Mouse (Mus musculus) stomach, postnatal 0 days (tissue): ENCODE measurements around the gene Itfg1. TPM values are rescaled to one million over a fixed set of nuclear protein-coding genes. Genes with fewer than 3 reads are reported as not detected.

Experiments used
- ATAC-seq: fragments of 200-750 bp; cut with Nextera tagmentation; 2 replicates; pipeline ENCODE4 v1.8.0; 2017; ENCODE audit not compliant: low FRiP score, low TSS enrichment
- DNase-seq: peaks from one replicate; pipeline ENCODE4 v3.0.0-alpha.2; 2016; ENCODE audit warnings: low spot score
- H3K27ac ChIP-seq: fragments of 300-500 bp; sonication (generic); replicated peaks from 2 replicates; pipeline ENCODE4 v1.5.1; 2014; ENCODE audit warnings: mild to moderate bottlenecking, control low read depth
- H3K27me3 ChIP-seq: fragments of 300-500 bp; sonication (generic); 2 replicates; pipeline ENCODE4 v1.6.1; 2014; ENCODE audit warnings: low read length; ENCODE audit not compliant: control insufficient read depth, insufficient read depth
- H3K36me3 ChIP-seq: fragments of 300-500 bp; sonication (generic); 2 replicates; pipeline ENCODE4 v1.6.1; 2014; ENCODE audit warnings: low read length, mixed read lengths; ENCODE audit not compliant: control insufficient read depth, insufficient read depth
- H3K4me1 ChIP-seq: fragments of 300-500 bp; sonication (generic); replicated peaks from 2 replicates; pipeline ENCODE4 v1.6.1; 2014; ENCODE audit warnings: antibody characterized with exemption; ENCODE audit not compliant: control insufficient read depth, insufficient read depth
- H3K4me2 ChIP-seq: fragments of 300-500 bp; sonication (generic); replicated peaks from 2 replicates; pipeline ENCODE4 v1.6.1; 2014; ENCODE audit warnings: low read depth, mild to moderate bottlenecking, control low read depth, moderate library complexity
- H3K4me3 ChIP-seq: fragments of 300-500 bp; sonication (generic); 2 replicates; pipeline ENCODE4 v1.5.1; 2014; ENCODE audit warnings: low read depth, low read length, control low read depth
- H3K9ac ChIP-seq: fragments of 300-500 bp; sonication (generic); 2 replicates; pipeline ENCODE4 v1.6.1; 2014; ENCODE audit warnings: mild to moderate bottlenecking, low read length, control low read depth, mixed read lengths
- H3K9me3 ChIP-seq: fragments of 300-500 bp; sonication (generic); 2 replicates; pipeline ENCODE4 v1.6.1; 2016; ENCODE audit warnings: low read length; ENCODE audit not compliant: control insufficient read depth
- CTCF ChIP-seq: IDR thresholded peaks from 2 replicates; pipeline ENCODE4 v1.5.1; 2016; ENCODE audit warnings: antibody characterized with exemption, low read depth, mild to moderate bottlenecking, moderate library complexity
- EP300 ChIP-seq: optimal IDR thresholded peaks from 2 replicates; pipeline ENCODE3; 2016; ENCODE audit warnings: antibody characterized with exemption
- WGBS: fragments of 180-500 bp; shearing (Covaris S2); extraction: QIAGEN DNeasy Blood & Tissue Kit; methylation state at CpG from one replicate; pipeline ENCODE4 v1.1.7; 2014; 5-methylcytosine and 5-hydroxymethylcytosine counted together
- polyA plus RNA-seq: library from polyadenylated mRNA; unstranded; fragments of >200 nt; fragmentation: Nextera tagmentation; extraction: Ambion mirVana; gene quantifications from 2 replicates; pipeline ENCODE4 v1.2.1, GENCODE M21; 2015

Gene Itfg1
- 53.2 and 55.8 TPM in 2 replicates for polyA plus RNA-seq

GRCm38 (mm10) chr8:85840657-85841488 lies at the start of gene Itfg1, which contains the start of gene Phkb:
Itfg1 (minus strand) TSS chr8:85840921.
Phkb (plus strand) TSS chr8:85840959.
- TF ChIP-seq EP300: no peak
- TF ChIP-seq CTCF: 0 out of 2 replicates have a peak, but pooled peaks have one; percentile 21
- H3K27ac ChIP-seq: peak within 1 kb of the TSS; percentile 99

GRCm38 (mm10) chr8:85884811-85885210 lies 44.1 kb upstream of the Itfg1 start:
- no peak for TF ChIP-seq EP300
- TF ChIP-seq CTCF: no peak
- H3K27ac ChIP-seq: no peak overlapping the region
- H3K36me3 ChIP-seq: peaks cover 2% of the 10 kb centered on the region; the same call in 1 of the 2 replicates
- WGBS: 91% methylated on average over 3 of the region's 3 CpGs
- no peaks in the 10 kb centered on the region for H3K4me1 ChIP-seq
- no peak overlapping the region for H3K9ac ChIP-seq
- no peaks in the 10 kb centered on the region for H3K27me3 ChIP-seq
- no peak overlapping the region for H3K4me2 ChIP-seq
- no peak overlapping the region for H3K4me3 ChIP-seq
- H3K9me3 ChIP-seq: no peaks in the 10 kb centered on the region
- ATAC-seq: no peak
- no peak for DNase-seq

More at GRCm38 (mm10) chr8:85840657-85841488, at the start of gene Itfg1, which contains the start of gene Phkb:
- Histone ChIP-seq H3K4me2 (peak within 1 kb of the TSS; percentile 75), H3K4me3 (peak within 1 kb of the TSS; percentile 88), H3K36me3 (no peaks in the 10 kb centered on the region; the same call in 1 of the 2 replicates), H3K9me3 (no peaks in the 10 kb centered on the region), H3K4me1 (no peaks in the 10 kb centered on the region; the same call in 1 of the 2 replicates), H3K9ac (peak within 1 kb of the TSS; percentile 89), H3K27me3 (no peaks in the 10 kb centered on the region)
- peak; percentile 92 for DNase-seq
- 0% methylated on average over 53 of the region's 54 CpGs for WGBS
- peak; percentile 95 for ATAC-seq

GRCm38 (mm10) chr8:85879624-85880023 lies 38.9 kb upstream of the Itfg1 start:
- Histone ChIP-seq H3K9me3 (no peaks in the 10 kb centered on the region), H3K4me2 (no peak overlapping the region), H3K9ac (no peak overlapping the region), H3K4me3 (no peak overlapping the region), H3K36me3 (peaks cover 2% of the 10 kb centered on the region; the same call in 1 of the 2 replicates), H3K27ac (no peak overlapping the region), H3K27me3 (no peaks in the 10 kb centered on the region), H3K4me1 (no peaks in the 10 kb centered on the region)
- DNase-seq (no peak), ATAC-seq (no peak)
- TF ChIP-seq CTCF (no peak), EP300 (no peak)
- WGBS: 86% methylated on average over 7 of the region's 7 CpGs

- TF ChIP-seq EP300 (no peak), CTCF (no peak)
- Histone ChIP-seq H3K4me2 (no peak overlapping the region), H3K4me3 (no peak overlapping the region), H3K36me3 (peaks cover 2% of the 10 kb centered on the region; the same call in 1 of the 2 replicates), H3K27me3 (no peaks in the 10 kb centered on the region), H3K27ac (no peak overlapping the region), H3K9me3 (no peaks in the 10 kb centered on the region), H3K4me1 (no peaks in the 10 kb centered on the region), H3K9ac (no peak overlapping the region)
- no peak for ATAC-seq
- WGBS: 92% methylated on average over 8 of the region's 8 CpGs
- DNase-seq: no peak
Measured at GRCm38 (mm10) chr8:85877976-85878375, 37.3 kb upstream of the Itfg1 start.

GRCm38 (mm10) chr8:85871660-85872059 lies 30.9 kb upstream of the Itfg1 start:
- H3K27ac ChIP-seq: peak overlapping the region; percentile 56
- peak; percentile 25 for DNase-seq

GRCm38 (mm10) chr8:85862381-85862780 lies 21.7 kb upstream of the Itfg1 start:
- Histone ChIP-seq H3K9me3 (no peaks in the 10 kb centered on the region), H3K4me1 (no peaks in the 10 kb centered on the region), H3K9ac (no peak overlapping the region), H3K27ac (no peak overlapping the region), H3K36me3 (no peaks in the 10 kb centered on the region), H3K4me2 (no peak overlapping the region), H3K27me3 (no peaks in the 10 kb centered on the region), H3K4me3 (no peak overlapping the region)
- DNase-seq: no peak
- ATAC-seq: no peak
- WGBS: 11% methylated on average over 1 of the region's 1 CpGs
- TF ChIP-seq EP300 (no peak), CTCF (no peak)

More at GRCm38 (mm10) chr8:85871660-85872059, 30.9 kb upstream of the Itfg1 start:
- Histone ChIP-seq H3K4me3 (no peak overlapping the region), H3K36me3 (no peaks in the 10 kb centered on the region), H3K9me3 (no peaks in the 10 kb centered on the region), H3K4me1 (no peaks in the 10 kb centered on the region), H3K4me2 (no peak overlapping the region), H3K27me3 (no peaks in the 10 kb centered on the region), H3K9ac (no peak overlapping the region)
- no peak for TF ChIP-seq EP300
- 18% methylated on average over 2 of the region's 2 CpGs for WGBS
- peak; percentile 84 for ATAC-seq
